8 mouse cellular contexts compared by ENCODE assay signal in genomic region chr15:102377810-102378262, GRCm38 (mm10). TPM values are rescaled to one million over a fixed set of nuclear protein-coding genes. Genes with fewer than 3 reads are reported as not detected.
DNase-seq lines count a peak whose midpoint lies in the region; ATAC-seq lines count a peak whose summit lies in the region.

No protein-coding gene starts in this region.

- no peaks in the 10 kb centered on the region for H3K27me3 ChIP-seq in intestine, embryonic 15.5 days (replicated peaks)
- peaks cover 6% of the 10 kb centered on the region for H3K27me3 ChIP-seq in liver, embryonic 16.5 days (ENCODE audit: control insufficient read depth, insufficient read depth, low read depth, low read length)

- peak overlapping the region; percentile 99 for H3K4me2 ChIP-seq in intestine, embryonic 15.5 days (replicated peaks)
- peak overlapping the region; percentile 95 for H3K4me2 ChIP-seq in liver, embryonic 16.5 days (ENCODE audit: low read depth, low read length)

- peak overlapping the region; percentile 92 for H3K27ac ChIP-seq in brown adipose tissue, adult 24 weeks (replicated peaks; ENCODE audit: low read depth, low read length)
- peak overlapping the region; percentile 61 for H3K27ac ChIP-seq in intestine, embryonic 15.5 days
- peak overlapping the region; percentile 37; the same call in 1 of the 2 replicates for H3K27ac ChIP-seq in liver, embryonic 16.5 days (ENCODE audit: low read length)

- H3K9me3 ChIP-seq in intestine, embryonic 15.5 days, result no peaks in the 10 kb centered on the region
- H3K9me3 ChIP-seq in liver, embryonic 16.5 days (replicated peaks; ENCODE audit: control insufficient read depth, low read length), result no peaks in the 10 kb centered on the region

- H3K4me1 ChIP-seq in brown adipose tissue, adult 24 weeks (ENCODE audit: control insufficient read depth, insufficient read depth, insufficient read length, low read length), result peaks cover 3% of the 10 kb centered on the region; the same call in 1 of the 2 replicates
- peaks cover 14% of the 10 kb centered on the region; the same call in 1 of the 2 replicates for H3K4me1 ChIP-seq in intestine, embryonic 15.5 days (replicated peaks)
- peaks cover 23% of the 10 kb centered on the region for H3K4me1 ChIP-seq in liver, embryonic 16.5 days (ENCODE audit: control insufficient read depth, low read depth, low read length)

- 0 out of 2 replicates have a peak, but pooled peaks have one; percentile 21 for ATAC-seq in intestine, embryonic 15.5 days
- ATAC-seq in liver, embryonic 16.5 days (ENCODE audit: low read depth), result no peak

- peak overlapping the region; percentile 76; the same call in 1 of the 2 replicates for H3K4me3 ChIP-seq in brown adipose tissue, adult 24 weeks (ENCODE audit: insufficient read depth, low read depth, low read length)
- H3K4me3 ChIP-seq in intestine, embryonic 15.5 days (replicated peaks), result no peak overlapping the region
- H3K4me3 ChIP-seq in liver, embryonic 16.5 days (ENCODE audit: low read depth, low read length), result no peak overlapping the region

- peak; percentile 81 for DNase-seq in MN1 (ENCODE audit: low spot score)
- DNase-seq in heart, adult 11 months, result peak; percentile 99
- DNase-seq in neural tube, embryonic 10.5 days (ENCODE audit: extremely low spot score, low spot score), result peak; percentile 45
- no peak for DNase-seq in layer of hippocampus, adult 11-12 months (ENCODE audit: low spot score)
- no peak for DNase-seq in cerebellum, adult 9-11 months

- no peaks in the 10 kb centered on the region for H3K36me3 ChIP-seq in intestine, embryonic 15.5 days
- H3K36me3 ChIP-seq in liver, embryonic 16.5 days (ENCODE audit: control insufficient read depth, insufficient read depth), result no peaks in the 10 kb centered on the region

- 16% methylated on average over 10 of the region's 10 CpGs for WGBS in intestine, embryonic 15.5 days
- WGBS in liver, embryonic 16.5 days (ENCODE audit: insufficient replicate concordance), result 4% methylated on average over 10 of the region's 10 CpGs

- no peak overlapping the region for H3K9ac ChIP-seq in intestine, embryonic 15.5 days
- H3K9ac ChIP-seq in liver, embryonic 16.5 days (ENCODE audit: low read depth, low read length), result no peak overlapping the region

RNA-seq across cellular contexts. Expression of gene Sp7, which starts 10.9 kb away (rescaled TPM):
- polyA plus RNA-seq in brown adipose tissue, adult 24 weeks (2012; ENCODE audit: insufficient read depth, insufficient read length, missing spikeins), result not detected in 2 replicates
- 0.59 and 0.68 TPM in 2 replicates for polyA plus RNA-seq in intestine, embryonic 15.5 days (2015; fragmentation: Nextera tagmentation; extraction: Ambion mirVana)
- 0.02 TPM in 1 of 2 replicates, not detected in the other for polyA plus RNA-seq in liver, embryonic 16.5 days (2015; fragmentation: Nextera tagmentation; extraction: Ambion mirVana)

RNA-seq across cellular contexts. Expression of gene Aaas, which starts 27.3 kb away (rescaled TPM):
- 13.2 and 20.7 TPM in 2 replicates for polyA plus RNA-seq in brown adipose tissue, adult 24 weeks (2012; ENCODE audit: insufficient read depth, insufficient read length, missing spikeins)
- polyA plus RNA-seq in intestine, embryonic 15.5 days (2015; fragmentation: Nextera tagmentation; extraction: Ambion mirVana), result 58.2 and 62.7 TPM in 2 replicates
- 39.3 and 42.4 TPM in 2 replicates for polyA plus RNA-seq in liver, embryonic 16.5 days (2015; fragmentation: Nextera tagmentation; extraction: Ambion mirVana)

RNA-seq across cellular contexts. Expression of gene Sp1, which starts 28.1 kb away (rescaled TPM):
- 16.1 and 17.9 TPM in 2 replicates for polyA plus RNA-seq in brown adipose tissue, adult 24 weeks (2012; ENCODE audit: insufficient read depth, insufficient read length, missing spikeins)
- 9.0 and 9.6 TPM in 2 replicates for polyA plus RNA-seq in intestine, embryonic 15.5 days (2015; fragmentation: Nextera tagmentation; extraction: Ambion mirVana)
- polyA plus RNA-seq in liver, embryonic 16.5 days (2015; fragmentation: Nextera tagmentation; extraction: Ambion mirVana), result 3.7 TPM in 2 replicates

RNA-seq across cellular contexts. Expression of gene Myg1, which starts 46.3 kb away (rescaled TPM):
- 29.4 and 35.9 TPM in 2 replicates for polyA plus RNA-seq in brown adipose tissue, adult 24 weeks (2012; ENCODE audit: insufficient read depth, insufficient read length, missing spikeins)
- 77.8 and 88.4 TPM in 2 replicates for polyA plus RNA-seq in intestine, embryonic 15.5 days (2015; fragmentation: Nextera tagmentation; extraction: Ambion mirVana)
- polyA plus RNA-seq in liver, embryonic 16.5 days (2015; fragmentation: Nextera tagmentation; extraction: Ambion mirVana), result 34.0 and 39.3 TPM in 2 replicates

RNA-seq across cellular contexts. Expression of gene Pfdn5, which starts 51.9 kb away (rescaled TPM):
- polyA plus RNA-seq in brown adipose tissue, adult 24 weeks (2012; ENCODE audit: insufficient read depth, insufficient read length, missing spikeins), result 371 and 394 TPM in 2 replicates
- polyA plus RNA-seq in intestine, embryonic 15.5 days (2015; fragmentation: Nextera tagmentation; extraction: Ambion mirVana), result 306 and 309 TPM in 2 replicates
- 107 and 108 TPM in 2 replicates for polyA plus RNA-seq in liver, embryonic 16.5 days (2015; fragmentation: Nextera tagmentation; extraction: Ambion mirVana)

Comparison
In these comparisons a context has a peak if more than half of its experiments do, and no peak if none do; other contexts are left out.
1. DNase-seq: peak in MN1 (single experiment), heart, adult 11 months (single experiment) and neural tube, embryonic 10.5 days (single experiment); none in layer of hippocampus, adult 11-12 months (single experiment) and cerebellum, adult 9-11 months (single experiment).
2. H3K27ac ChIP-seq: peak in every context shown above with its lines; median percentile 92 in brown adipose tissue, adult 24 weeks; 61 in intestine, embryonic 15.5 days; 37 in liver, embryonic 16.5 days.